Mouse (Mus musculus) forebrain, postnatal 0 days (tissue): ENCODE data around the gene Gm6465. TPM values are rescaled to one million over a fixed set of nuclear protein-coding genes. Genes with fewer than 3 reads are reported as not detected.
"Not testable (repeated sequence)": the region's sequence is repeated elsewhere in the genome, so short reads cannot be mapped to it uniquely, and the experiment has no call there.

ENCODE experiments used
- ATAC-seq: fragments of 200-750 bp; cut with Nextera tagmentation; 2 replicates; pipeline ENCODE4 v1.8.0; 2017; ENCODE audit warnings: mild to moderate bottlenecking, moderate library complexity
- DNase-seq: peaks from one replicate; pipeline ENCODE4 v3.0.0-alpha.2; 2015
- H3K27ac ChIP-seq: fragments of 300-500 bp; sonication (generic); 2 replicates; pipeline ENCODE4 v1.5.1; 2014; ENCODE audit warnings: low read depth, mild to moderate bottlenecking, antibody characterized with exemption, low read length, moderate library complexity, mixed read lengths
- H3K27me3 ChIP-seq: fragments of 300-500 bp; sonication (generic); 2 replicates; pipeline ENCODE4 v1.6.1; 2014; ENCODE audit warnings: mild to moderate bottlenecking, low read length, mixed read lengths; ENCODE audit not compliant: insufficient read depth
- H3K36me3 ChIP-seq: fragments of 300-500 bp; sonication (generic); 2 replicates; pipeline ENCODE4 v1.6.1; 2014; ENCODE audit warnings: mild to moderate bottlenecking, moderate library complexity; ENCODE audit not compliant: insufficient read depth
- H3K4me1 ChIP-seq: fragments of 300-500 bp; sonication (generic); 2 replicates; pipeline ENCODE4 v1.6.1; 2014; ENCODE audit warnings: antibody characterized with exemption; ENCODE audit not compliant: insufficient read depth
- H3K4me2 ChIP-seq: fragments of 300-500 bp; sonication (generic); 2 replicates; pipeline ENCODE4 v1.6.1; 2014; ENCODE audit warnings: low read depth, mild to moderate bottlenecking, moderate library complexity
- H3K4me3 ChIP-seq: fragments of 300-500 bp; sonication (generic); 2 replicates; pipeline ENCODE4 v1.5.1; 2014; ENCODE audit warnings: low read depth, low read length, mixed read lengths
- H3K9ac ChIP-seq: fragments of 300-500 bp; sonication (generic); 2 replicates; pipeline ENCODE4 v1.6.1; 2014; ENCODE audit warnings: mild to moderate bottlenecking
- H3K9me3 ChIP-seq: fragments of 300-500 bp; sonication (generic); 2 replicates; pipeline ENCODE4 v1.6.1; 2016; ENCODE audit warnings: low read length
- WGBS: fragments of 180-500 bp; shearing (Covaris S2); extraction: QIAGEN DNeasy Blood & Tissue Kit; methylation state at CpG from one replicate; pipeline ENCODE4 v1.1.7; 2014; 5-methylcytosine and 5-hydroxymethylcytosine counted together
- polyA plus RNA-seq: library from polyadenylated mRNA; unstranded; fragments of >200 nt; fragmentation: Nextera tagmentation; extraction: Ambion mirVana; gene quantifications from 2 replicates; pipeline ENCODE4 v1.2.1, GENCODE M21; 2015
- total RNA-seq: library from RNA; depleted of rRNA; stranded (reverse); fragments of >200 nt; gene quantifications from 2 replicates; pipeline ENCODE4 v1.2.3, GENCODE M21; 2014; rRNA removed

The Gm6465 gene
- not detected in 2 replicates for total RNA-seq
- not detected in 2 replicates for polyA plus RNA-seq

GRCm38 (mm10) chr5:11845239-11845638 lies at the start of gene Gm6465:
Gene Gm6465, plus strand, starts transcription at chr5:11845539.
- not testable (repeated sequence) for H3K27me3 ChIP-seq, ATAC-seq, H3K27ac ChIP-seq, H3K36me3 ChIP-seq, H3K9ac ChIP-seq, H3K4me1 ChIP-seq, H3K4me2 ChIP-seq, H3K4me3 ChIP-seq, H3K9me3 ChIP-seq, DNase-seq
- 52% methylated on average over 2 of the region's 2 CpGs for WGBS

DNA sequence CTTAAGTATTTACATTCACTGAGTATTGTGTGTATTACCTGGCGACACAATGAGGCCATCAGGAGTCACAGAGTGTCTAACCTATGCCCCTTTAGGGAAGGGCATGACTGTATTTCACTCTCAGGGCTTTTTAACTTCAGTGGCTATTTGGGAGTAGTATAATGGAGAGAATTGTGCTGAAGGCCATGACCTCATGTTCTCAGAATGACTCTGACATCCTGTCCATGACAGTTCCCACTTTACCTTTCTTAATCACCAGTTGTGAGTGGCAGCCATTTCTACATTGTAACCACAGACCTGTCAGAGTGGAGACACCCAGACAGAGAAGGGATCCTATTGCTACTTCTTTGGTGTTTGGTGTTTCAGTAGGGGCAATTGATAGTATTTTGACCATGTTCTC lies 485 bp downstream of the Gm6465 start:
- not testable (repeated sequence) for H3K27me3 ChIP-seq, H3K4me3 ChIP-seq, H3K4me1 ChIP-seq, H3K27ac ChIP-seq, H3K9ac ChIP-seq, H3K36me3 ChIP-seq, H3K9me3 ChIP-seq, ATAC-seq, H3K4me2 ChIP-seq, DNase-seq
- WGBS = 67% methylated on average over 1 of the region's 1 CpGs

DNA sequence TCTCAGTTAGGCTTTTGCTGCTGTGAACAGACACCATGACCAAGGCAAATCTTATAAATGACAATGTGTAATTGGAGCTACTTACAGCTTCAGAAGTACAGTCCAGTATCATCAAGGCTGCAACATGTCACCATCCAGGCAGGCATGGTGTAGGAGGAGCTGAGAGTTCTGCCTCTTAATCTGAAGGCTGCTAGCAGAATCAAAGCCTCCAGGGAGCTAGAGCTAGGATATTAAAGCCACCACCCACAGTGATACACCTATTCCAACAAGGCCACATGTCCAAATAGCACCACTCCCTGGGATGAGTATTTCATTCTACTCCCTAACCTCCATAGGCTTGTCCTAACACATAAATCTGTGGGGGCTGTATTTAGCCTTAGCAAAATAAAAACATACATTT lies 12.6 kb downstream of the Gm6465 start:
- not testable (repeated sequence) for H3K4me2 ChIP-seq, H3K4me3 ChIP-seq, H3K4me1 ChIP-seq, ATAC-seq, H3K9me3 ChIP-seq, H3K9ac ChIP-seq, DNase-seq, H3K27ac ChIP-seq, H3K36me3 ChIP-seq, H3K27me3 ChIP-seq

Other genes starting within 250 kb of the Gm6465 start
- gene Gm8922, start 163.6 kb upstream of the Gm6465 start, total RNA-seq = not detected in 2 replicates
- not detected in 2 replicates for gene Gm8922, start 163.6 kb upstream of the Gm6465 start, polyA plus RNA-seq
- not detected in 2 replicates for gene Gm8926, start 75.0 kb upstream of the Gm6465 start, total RNA-seq
- not detected in 2 replicates for gene Gm8926, start 75.0 kb upstream of the Gm6465 start, polyA plus RNA-seq
- not detected in 2 replicates for gene 4933402N22Rik, start 72.5 kb downstream of the Gm6465 start, total RNA-seq
- gene 4933402N22Rik, start 72.5 kb downstream of the Gm6465 start, polyA plus RNA-seq = not detected in 2 replicates